Mouse (Mus musculus): ENCODE results near the gene Rhof.

GRCm38 (mm10) chr5:123076419-123077281 is 55.8 kb downstream of the Rhof start:
- TF ChIP-seq GATA1 (IDR thresholded peaks at IDR 0.05; ENCODE audit: borderline replicate concordance, low read length): no peak
- no peak for TF ChIP-seq CTCF (IDR thresholded peaks at IDR 0.05; ENCODE audit: low read depth, low read length)
- TF ChIP-seq POLR2AphosphoS5 (IDR thresholded peaks at IDR 0.05; ENCODE audit: insufficient replicate concordance, low read depth, low read length): no peak

All from G1E (cell line).